Mouse (Mus musculus) kidney, adult 2 months (tissue): ENCODE measurements at regions not wholly inside any gene's neighbourhood (a gene's known extent, or its start where the extent isn't known, plus 50 kb on each side); places are given as distances from the start of the nearest gene placed in this dataset.

Experiments used
- CTCF ChIP-seq: fragments of 200-500 bp; conservative IDR thresholded peaks from 2 replicates; pipeline ENCODE4 v1.5.1; 2011; ENCODE audit warnings: low read depth, mild to moderate bottlenecking, control low read depth, low read length, moderate library complexity, mixed read lengths; ENCODE audit not compliant: insufficient read depth, insufficient read length
- POLR2A ChIP-seq: fragments of 200-500 bp; IDR thresholded peaks from one replicate; pipeline ENCODE4 v1.6.1; 2011; ENCODE audit warnings: low read depth, low read length, control low read depth

- no peak for TF ChIP-seq CTCF
- no peak for TF ChIP-seq POLR2A
These were observed 58.6 kb upstream of the Nepro start for GRCm38 (mm10) chr16:44665491-44665931.
